Mouse (Mus musculus) G1E (cell line): ENCODE data around the gene Mylip.

ENCODE experiments used
- CTCF ChIP-seq: IDR thresholded peaks from 2 replicates; pipeline ENCODE4 v1.5.1; 2012; ENCODE audit warnings: low read depth, low read length, inconsistent platforms, mixed read lengths
- GATA1 ChIP-seq: IDR thresholded peaks from 2 replicates; pipeline ENCODE4 v1.6.1; 2012; ENCODE audit warnings: borderline replicate concordance, low read length, inconsistent platforms, mixed read lengths
- POLR2AphosphoS5 ChIP-seq: IDR thresholded peaks from 2 replicates; pipeline ENCODE4 v1.6.1; 2012; ENCODE audit warnings: low read depth, low read length, inconsistent platforms; ENCODE audit not compliant: insufficient replicate concordance

DNA sequence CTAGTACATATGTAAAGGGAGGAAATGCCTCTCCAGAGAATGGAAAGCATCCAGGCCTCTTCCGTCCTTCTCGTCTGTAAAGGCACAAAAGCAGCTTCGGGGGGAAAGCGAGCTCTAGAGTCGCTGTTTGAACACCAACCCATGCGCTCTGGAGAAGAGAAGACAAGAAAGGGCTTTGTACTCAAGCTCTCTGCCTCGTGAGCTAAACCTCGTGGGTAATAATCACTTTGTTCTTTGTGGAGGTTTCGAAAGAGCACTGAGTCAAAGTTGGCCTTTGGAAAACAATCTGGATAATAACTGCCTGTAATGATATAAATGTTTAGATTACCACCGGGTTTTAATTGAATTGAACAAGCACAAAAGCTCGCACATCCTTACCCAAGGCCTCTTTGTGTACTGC lies 39.7 kb downstream of the Mylip start:
- no peak for TF ChIP-seq CTCF
- TF ChIP-seq POLR2AphosphoS5, result no peak
- no peak for TF ChIP-seq GATA1
